Mouse (Mus musculus) limb, embryonic 15.5 days (tissue): ENCODE measurements around the gene Rhot2. TPM values are rescaled to one million over a fixed set of nuclear protein-coding genes. Genes with fewer than 3 reads are reported as not detected.

Experiments
- ATAC-seq: fragments of 200-750 bp; cut with Nextera tagmentation; 2 replicates; pipeline ENCODE4 v1.8.0; 2017; ENCODE audit warnings: low read depth, moderate TSS enrichment; ENCODE audit not compliant: insufficient number of reproducible peaks, low FRiP score, low TSS enrichment
- H3K27ac ChIP-seq: fragments of 300-500 bp; sonication (generic); 2 replicates; pipeline ENCODE4 v1.5.1; 2015; ENCODE audit warnings: moderate library complexity, mild to moderate bottlenecking, inconsistent platforms
- H3K27me3 ChIP-seq: fragments of 300-500 bp; sonication (generic); 2 replicates; pipeline ENCODE4 v1.6.1; 2015; ENCODE audit warnings: inconsistent platforms
- H3K36me3 ChIP-seq: fragments of 300-500 bp; sonication (generic); 2 replicates; pipeline ENCODE4 v1.6.1; 2015; ENCODE audit warnings: inconsistent platforms
- H3K4me1 ChIP-seq: fragments of 300-500 bp; sonication (generic); 2 replicates; pipeline ENCODE4 v1.6.1; 2015; ENCODE audit warnings: inconsistent platforms
- H3K4me2 ChIP-seq: fragments of 300-500 bp; sonication (generic); 2 replicates; pipeline ENCODE4 v1.6.1; 2015; ENCODE audit warnings: mild to moderate bottlenecking, inconsistent platforms
- H3K4me3 ChIP-seq: fragments of 300-500 bp; sonication (generic); 2 replicates; pipeline ENCODE4 v1.5.1; 2015; ENCODE audit warnings: mild to moderate bottlenecking, inconsistent platforms
- H3K9ac ChIP-seq: fragments of 300-500 bp; sonication (generic); 2 replicates; pipeline ENCODE4 v1.6.1; 2015; ENCODE audit warnings: inconsistent platforms
- H3K9me3 ChIP-seq: fragments of 300-500 bp; sonication (generic); 2 replicates; pipeline ENCODE4 v1.6.1; 2016; ENCODE audit warnings: inconsistent platforms
- WGBS: fragments of 180-500 bp; shearing (Covaris S2); methylation state at CpG from one replicate; pipeline ENCODE4 v1.1.7; 2015; 5-methylcytosine and 5-hydroxymethylcytosine counted together
- polyA plus RNA-seq: library from polyadenylated mRNA; unstranded; fragments of >200 nt; fragmentation: Nextera tagmentation; extraction: Ambion mirVana; gene quantifications from 2 replicates; pipeline ENCODE4 v1.2.1, GENCODE M21; 2015

The Rhot2 gene
- polyA plus RNA-seq, 1 experiment from 2014 or later: 25.4 TPM

DNA sequence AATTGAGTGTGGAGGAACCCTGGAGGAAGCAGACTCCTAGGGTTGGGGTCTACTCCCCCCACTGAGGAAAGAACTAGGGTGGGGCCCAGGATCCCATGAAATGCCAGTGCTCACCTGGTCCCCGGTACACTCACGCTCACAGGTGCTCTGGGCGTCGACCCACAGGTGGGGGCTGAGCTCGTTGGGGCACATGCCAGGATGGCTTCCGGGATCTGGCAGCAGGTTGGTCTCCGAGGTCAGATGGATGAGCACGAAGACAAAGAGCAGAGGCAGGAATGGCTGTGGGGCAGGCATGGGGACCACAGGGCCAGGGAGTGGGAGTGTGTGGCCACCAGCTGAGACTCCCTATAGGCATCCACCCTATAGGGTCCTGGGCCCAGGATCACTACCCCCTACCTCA lies 35.1 kb upstream of the Rhot2 start:
- Histone ChIP-seq H3K9me3 (no peaks in the 10 kb centered on the region), H3K27me3 (no peaks in the 10 kb centered on the region), H3K4me1 (peaks cover 32% of the 10 kb centered on the region), H3K27ac (no peak overlapping the region), H3K36me3 (peaks cover 54% of the 10 kb centered on the region), H3K4me2 (no peak overlapping the region), H3K4me3 (no peak overlapping the region), H3K9ac (no peak overlapping the region)
- 71% methylated on average over 8 of the region's 8 CpGs for WGBS
- ATAC-seq: no peak

GRCm38 (mm10) chr17:25879261-25879660 lies 34.6 kb upstream of the Rhot2 start:
- Histone ChIP-seq H3K27ac (no peak overlapping the region), H3K4me1 (peaks cover 35% of the 10 kb centered on the region), H3K36me3 (peaks cover 49% of the 10 kb centered on the region), H3K9me3 (no peaks in the 10 kb centered on the region), H3K9ac (no peak overlapping the region), H3K4me2 (no peak overlapping the region), H3K4me3 (no peak overlapping the region), H3K27me3 (no peaks in the 10 kb centered on the region)
- no peak for ATAC-seq
- 66% methylated on average over 4 of the region's 4 CpGs for WGBS

DNA sequence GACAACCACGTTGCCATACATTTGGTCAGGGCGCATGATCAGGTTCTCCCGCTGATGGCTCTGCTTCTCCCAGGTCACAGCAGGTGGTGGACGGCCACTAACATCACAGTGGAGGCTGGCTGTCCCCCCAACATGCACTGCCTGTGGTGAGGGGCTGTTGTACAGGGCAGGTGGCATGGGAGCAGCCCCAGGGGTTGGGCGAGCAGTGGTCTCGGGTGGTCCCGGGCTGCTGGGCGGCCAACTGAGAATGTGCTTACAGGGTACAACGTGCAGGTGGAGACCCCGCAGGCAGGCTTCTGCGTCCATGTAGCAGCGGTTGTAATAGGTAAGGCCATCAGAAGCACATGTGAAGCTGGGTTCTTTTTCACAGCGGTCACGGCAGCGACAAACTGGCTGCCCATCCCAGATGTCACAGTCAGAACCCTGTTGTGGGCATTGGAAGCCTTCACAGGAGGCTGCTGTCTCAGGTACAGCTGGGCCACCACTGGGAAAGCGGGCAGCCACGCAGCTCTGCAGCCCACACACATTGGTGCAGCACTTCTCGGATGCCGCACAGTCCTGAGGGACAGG lies 34.0 kb upstream of the Rhot2 start:
- Histone ChIP-seq H3K9me3 (no peaks in the 10 kb centered on the region), H3K4me1 (peaks cover 40% of the 10 kb centered on the region), H3K4me3 (no peak overlapping the region), H3K36me3 (peaks cover 43% of the 10 kb centered on the region), H3K27ac (no peak overlapping the region), H3K27me3 (no peaks in the 10 kb centered on the region), H3K9ac (no peak overlapping the region), H3K4me2 (no peak overlapping the region)
- ATAC-seq: no peak
- WGBS: 91% methylated on average over 19 of the region's 19 CpGs

DNA sequence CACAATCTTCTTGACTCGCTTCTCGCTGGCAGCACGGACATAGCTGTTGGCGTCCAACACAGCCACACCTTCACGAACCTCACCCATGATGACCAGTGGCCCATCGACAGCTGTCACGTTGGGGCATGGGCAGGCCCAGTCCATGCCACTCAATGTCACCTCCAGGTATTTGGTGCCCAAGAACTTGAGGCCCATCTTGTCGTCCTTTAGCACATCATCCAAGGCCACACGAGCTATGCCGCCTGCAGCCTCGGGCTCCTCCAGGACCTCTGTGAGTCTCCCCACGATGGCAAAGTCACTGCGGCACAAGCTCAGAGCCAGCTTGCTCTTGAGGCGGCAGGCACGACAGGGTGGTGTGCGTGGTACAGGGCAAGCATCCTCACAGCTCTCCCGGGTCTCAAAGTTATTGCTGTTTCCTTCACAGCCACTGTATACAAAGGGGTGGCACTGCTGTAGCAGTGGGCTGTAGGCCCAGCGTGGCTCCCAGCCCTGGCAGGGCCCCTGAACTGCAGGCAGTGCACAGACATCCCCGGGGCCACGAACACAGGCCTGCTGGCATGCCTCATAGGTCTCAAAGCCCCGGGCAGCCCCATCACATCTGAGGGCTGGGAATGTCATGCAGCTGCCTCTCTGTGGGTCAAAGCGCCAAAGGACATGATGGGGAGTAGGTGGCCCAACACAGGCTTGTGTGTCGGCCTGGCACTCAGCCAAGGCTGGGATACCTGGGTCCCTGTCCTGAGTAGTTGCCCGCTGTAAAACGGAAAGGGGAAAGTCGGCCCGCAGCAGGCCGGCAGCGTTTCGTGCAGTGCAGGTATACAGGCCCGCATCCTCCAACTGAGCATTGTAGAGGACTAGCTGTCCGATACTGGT lies 33.3 kb upstream of the Rhot2 start:
- Histone ChIP-seq H3K4me3 (no peak overlapping the region), H3K27me3 (no peaks in the 10 kb centered on the region), H3K9ac (no peak overlapping the region), H3K4me2 (no peak overlapping the region), H3K4me1 (peaks cover 40% of the 10 kb centered on the region), H3K9me3 (no peaks in the 10 kb centered on the region), H3K27ac (no peak overlapping the region), H3K36me3 (peaks cover 36% of the 10 kb centered on the region)
- ATAC-seq: no peak
- WGBS: 91% methylated on average over 32 of the region's 32 CpGs

DNA sequence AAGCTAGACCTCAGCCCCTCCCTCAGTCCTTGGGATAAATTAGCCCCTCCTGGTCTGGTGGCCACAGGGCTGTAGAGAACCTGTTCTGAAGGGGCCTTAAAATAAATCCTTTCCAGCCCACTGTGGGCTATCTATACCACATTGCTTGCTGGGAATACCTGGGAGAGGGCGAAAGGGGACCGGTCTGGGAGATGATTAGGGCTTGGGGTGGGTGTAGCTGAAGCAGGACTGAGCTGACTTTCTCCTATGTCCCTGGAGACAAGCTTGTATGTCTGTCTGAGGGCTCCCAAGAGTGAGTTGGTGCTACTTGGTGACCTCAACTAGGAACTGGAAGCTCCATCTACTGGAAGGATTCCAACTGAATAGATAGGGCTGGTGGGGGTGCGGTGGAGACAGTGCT lies 32.4 kb upstream of the Rhot2 start:
- Histone ChIP-seq H3K4me2 (no peak overlapping the region), H3K27ac (no peak overlapping the region)

DNA sequence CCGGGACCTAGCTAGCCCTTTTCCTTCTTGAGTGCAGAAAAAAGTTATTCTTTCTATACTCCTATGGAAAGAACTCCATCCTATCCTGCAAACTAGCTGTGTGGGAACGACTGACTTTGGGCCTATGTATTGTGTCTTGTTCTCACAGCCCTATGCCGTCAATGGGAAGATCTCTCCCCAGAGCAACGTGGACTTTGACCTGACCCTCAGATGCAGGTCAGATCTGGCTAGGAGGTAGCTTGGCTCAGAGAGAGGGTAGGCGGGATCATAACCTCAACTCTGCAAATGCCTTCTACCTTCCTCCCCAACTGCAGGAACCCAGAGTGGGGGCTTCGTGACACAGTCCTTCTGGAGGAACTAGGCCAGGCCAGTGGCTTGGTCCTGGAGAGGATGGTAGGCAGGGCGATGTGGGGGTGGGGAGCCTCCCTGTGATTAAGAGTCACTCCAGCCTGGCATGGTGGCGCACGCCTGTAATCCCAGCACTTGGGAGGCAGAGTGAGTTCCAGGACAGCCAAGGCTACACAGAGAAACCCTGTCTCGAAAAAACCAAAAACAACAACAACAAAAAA lies 31.8 kb upstream of the Rhot2 start:
- Histone ChIP-seq H3K27me3 (no peaks in the 10 kb centered on the region), H3K4me2 (peak overlapping the region; percentile 81), H3K4me3 (peak overlapping the region; percentile 81), H3K9me3 (no peaks in the 10 kb centered on the region), H3K9ac (peak overlapping the region; percentile 79), H3K4me1 (peaks cover 40% of the 10 kb centered on the region), H3K27ac (no peak overlapping the region; the same call in 1 of the 2 replicates), H3K36me3 (peaks cover 22% of the 10 kb centered on the region)
- WGBS: 71% methylated on average over 10 of the region's 10 CpGs
- no peak for ATAC-seq

More for the DNA sequence above, 32.4 kb upstream of the Rhot2 start:
- 92% methylated on average over 3 of the region's 3 CpGs for WGBS
- no peaks in the 10 kb centered on the region for H3K27me3 ChIP-seq
- peaks cover 27% of the 10 kb centered on the region for H3K36me3 ChIP-seq
- no peak overlapping the region for H3K4me3 ChIP-seq
- ATAC-seq: no peak
- no peak overlapping the region for H3K9ac ChIP-seq
- H3K4me1 ChIP-seq: peaks cover 40% of the 10 kb centered on the region
- H3K9me3 ChIP-seq: no peaks in the 10 kb centered on the region

- peak overlapping the region; percentile 81 for H3K4me2 ChIP-seq
- no peaks in the 10 kb centered on the region for H3K9me3 ChIP-seq
- no peaks in the 10 kb centered on the region for H3K27me3 ChIP-seq
- peak overlapping the region; percentile 81 for H3K4me3 ChIP-seq
- H3K36me3 ChIP-seq: peaks cover 18% of the 10 kb centered on the region
- peaks cover 34% of the 10 kb centered on the region for H3K4me1 ChIP-seq
- peak overlapping the region; percentile 79 for H3K9ac ChIP-seq
- WGBS: under 1% methylated on average over 59 of the region's 59 CpGs
- H3K27ac ChIP-seq: peak overlapping the region; percentile 94
- peak; percentile 90 for ATAC-seq
These were observed 30.8 kb upstream of the Rhot2 start for GRCm38 (mm10) chr17:25875171-25876136.

GRCm38 (mm10) chr17:25874721-25875170 lies 30.1 kb upstream of the Rhot2 start, which contains the start of gene Mettl26:
Gene Mettl26 (plus strand): TSS chr17:25875074.
- WGBS: under 1% methylated on average over 25 of the region's 25 CpGs
- peak within 1 kb of the TSS; percentile 81 for H3K4me3 ChIP-seq
- H3K27ac ChIP-seq: peak within 1 kb of the TSS; percentile 94
- no peaks in the 10 kb centered on the region for H3K27me3 ChIP-seq
- H3K36me3 ChIP-seq: peaks cover 18% of the 10 kb centered on the region
- peaks cover 27% of the 10 kb centered on the region for H3K4me1 ChIP-seq
- H3K4me2 ChIP-seq: peak within 1 kb of the TSS; percentile 81
- peak within 1 kb of the TSS; percentile 79 for H3K9ac ChIP-seq
- no peaks in the 10 kb centered on the region for H3K9me3 ChIP-seq
- ATAC-seq: peak; percentile 77

GRCm38 (mm10) chr17:25874148-25874720 lies 29.6 kb upstream of the Rhot2 start:
- H3K9me3 ChIP-seq: no peaks in the 10 kb centered on the region
- no peaks in the 10 kb centered on the region for H3K27me3 ChIP-seq
- 6% methylated on average over 14 of the region's 14 CpGs for WGBS
- H3K36me3 ChIP-seq: peaks cover 16% of the 10 kb centered on the region
- H3K27ac ChIP-seq: peak overlapping the region; percentile 94
- peaks cover 24% of the 10 kb centered on the region for H3K4me1 ChIP-seq
- peak overlapping the region; percentile 79 for H3K9ac ChIP-seq
- peak overlapping the region; percentile 81 for H3K4me2 ChIP-seq
- peak overlapping the region; percentile 81 for H3K4me3 ChIP-seq
- ATAC-seq: no peak

DNA sequence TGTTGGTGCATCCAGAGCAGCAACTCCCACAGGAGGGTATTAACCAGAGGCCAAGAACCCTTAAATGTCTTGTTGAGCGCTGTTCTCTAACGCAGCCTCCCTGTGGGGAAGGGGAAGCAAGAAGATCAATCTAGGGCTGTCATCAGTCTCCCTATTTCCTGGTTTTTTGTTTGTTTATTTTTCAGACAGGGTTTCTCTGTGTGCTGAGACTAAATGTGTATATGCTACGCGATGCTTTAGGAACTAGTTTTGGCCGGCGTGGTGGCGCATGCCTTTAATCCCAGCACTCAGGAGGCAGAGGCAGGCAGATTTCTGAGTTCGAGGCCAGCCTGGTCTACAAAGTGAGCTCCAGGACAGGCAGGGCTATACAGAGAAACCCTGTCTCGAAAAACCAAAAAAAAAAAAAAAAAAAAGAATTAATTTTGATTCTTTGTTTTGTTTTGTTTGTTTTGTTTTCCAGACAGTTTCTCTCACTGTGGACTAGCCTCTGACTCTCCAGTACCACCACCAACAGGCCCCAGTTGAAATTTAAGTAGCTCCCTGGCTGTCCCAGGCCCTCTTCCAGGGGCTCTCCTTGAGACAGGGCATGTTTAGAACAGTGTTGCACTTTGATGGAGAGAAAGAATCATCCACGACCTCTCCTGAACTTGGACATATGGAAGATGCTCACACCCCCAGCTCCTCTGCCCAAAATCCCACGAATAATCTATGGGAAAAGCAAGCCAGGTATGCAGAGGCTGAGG lies 28.9 kb upstream of the Rhot2 start:
- Histone ChIP-seq H3K9ac (no peak overlapping the region), H3K4me1 (peaks cover 30% of the 10 kb centered on the region), H3K9me3 (no peaks in the 10 kb centered on the region), H3K4me2 (peak overlapping the region; percentile 81), H3K27ac (0 out of 2 replicates have a peak overlapping the region, but pooled peaks have one; percentile 94), H3K4me3 (peak overlapping the region; percentile 81; the same call in 1 of the 2 replicates), H3K27me3 (no peaks in the 10 kb centered on the region), H3K36me3 (peaks cover 10% of the 10 kb centered on the region)
- ATAC-seq: no peak
- 79% methylated on average over 11 of the region's 11 CpGs for WGBS
